Mouse (Mus musculus) forebrain, embryonic 15.5 days (tissue): Measurements from ENCODE around the gene Nmnat2. TPM values are rescaled to one million over a fixed set of nuclear protein-coding genes. Genes with fewer than 3 reads are reported as not detected.
"Not testable (repeated sequence)": the region's sequence is repeated elsewhere in the genome, so short reads cannot be mapped to it uniquely, and the experiment has no call there.

Source experiments
- ATAC-seq: fragments of 200-750 bp; cut with Nextera tagmentation; replicated peaks from 2 replicates; pipeline ENCODE4 v1.8.0; 2017; ENCODE audit warnings: mild to moderate bottlenecking, moderate TSS enrichment, moderate library complexity
- H3K27ac ChIP-seq: fragments of 300-500 bp; sonication (generic); replicated peaks from 2 replicates; pipeline ENCODE4 v1.5.1; 2015; ENCODE audit warnings: mild to moderate bottlenecking, inconsistent platforms
- H3K27me3 ChIP-seq: fragments of 300-500 bp; sonication (generic); 2 replicates; pipeline ENCODE4 v1.6.1; 2015; ENCODE audit warnings: inconsistent platforms
- H3K36me3 ChIP-seq: fragments of 300-500 bp; sonication (generic); 2 replicates; pipeline ENCODE4 v1.6.1; 2015; ENCODE audit warnings: mild to moderate bottlenecking, inconsistent platforms
- H3K4me1 ChIP-seq: fragments of 300-500 bp; sonication (generic); 2 replicates; pipeline ENCODE4 v1.6.1; 2015; ENCODE audit warnings: inconsistent platforms
- H3K4me2 ChIP-seq: fragments of 300-500 bp; sonication (generic); replicated peaks from 2 replicates; pipeline ENCODE4 v1.6.1; 2015; ENCODE audit warnings: mild to moderate bottlenecking, inconsistent platforms
- H3K4me3 ChIP-seq: fragments of 300-500 bp; sonication (generic); 2 replicates; pipeline ENCODE4 v1.5.1; 2015; ENCODE audit warnings: mild to moderate bottlenecking, inconsistent platforms
- H3K9ac ChIP-seq: fragments of 300-500 bp; sonication (generic); replicated peaks from 2 replicates; pipeline ENCODE4 v1.6.1; 2015; ENCODE audit warnings: mild to moderate bottlenecking, inconsistent platforms
- H3K9me3 ChIP-seq: fragments of 300-500 bp; sonication (generic); 2 replicates; pipeline ENCODE4 v1.6.1; 2016; ENCODE audit warnings: inconsistent platforms
- WGBS: fragments of 180-500 bp; shearing (Covaris S2); methylation state at CpG from one replicate; pipeline ENCODE4 v1.1.7; 2015; ENCODE audit warnings: mixed read lengths; 5-methylcytosine and 5-hydroxymethylcytosine counted together
- polyA plus RNA-seq: library from polyadenylated mRNA; unstranded; fragments of >200 nt; fragmentation: Nextera tagmentation; extraction: Ambion mirVana; gene quantifications from 2 replicates; pipeline ENCODE4 v1.2.1, GENCODE M21; 2015

Nmnat2 gene
- polyA plus RNA-seq, 1 experiment from 2014 or later: 69.5 TPM

GRCm38 (mm10) chr1:153071563-153071962, 116.8 kb downstream of the Nmnat2 start:
- Histone ChIP-seq H3K4me1 (peaks cover 43% of the 10 kb centered on the region), H3K27ac (no peak overlapping the region), H3K9me3 (no peaks in the 10 kb centered on the region), H3K27me3 (no peaks in the 10 kb centered on the region), H3K9ac (no peak overlapping the region), H3K4me2 (no peak overlapping the region), H3K36me3 (no peaks in the 10 kb centered on the region), H3K4me3 (no peak overlapping the region)
- ATAC-seq: no peak
- 63% methylated on average over 16 of the region's 16 CpGs for WGBS

- Histone ChIP-seq H3K27me3 (no peaks in the 10 kb centered on the region), H3K36me3 (no peaks in the 10 kb centered on the region), H3K4me2 (no peak overlapping the region), H3K4me1 (peaks cover 43% of the 10 kb centered on the region), H3K27ac (no peak overlapping the region), H3K9me3 (no peaks in the 10 kb centered on the region), H3K9ac (no peak overlapping the region), H3K4me3 (no peak overlapping the region)
- no peak for ATAC-seq
- WGBS: 44% methylated on average over 12 of the region's 12 CpGs
Measured at GRCm38 (mm10) chr1:153071995-153072394, 117.2 kb downstream of the Nmnat2 start.

DNA sequence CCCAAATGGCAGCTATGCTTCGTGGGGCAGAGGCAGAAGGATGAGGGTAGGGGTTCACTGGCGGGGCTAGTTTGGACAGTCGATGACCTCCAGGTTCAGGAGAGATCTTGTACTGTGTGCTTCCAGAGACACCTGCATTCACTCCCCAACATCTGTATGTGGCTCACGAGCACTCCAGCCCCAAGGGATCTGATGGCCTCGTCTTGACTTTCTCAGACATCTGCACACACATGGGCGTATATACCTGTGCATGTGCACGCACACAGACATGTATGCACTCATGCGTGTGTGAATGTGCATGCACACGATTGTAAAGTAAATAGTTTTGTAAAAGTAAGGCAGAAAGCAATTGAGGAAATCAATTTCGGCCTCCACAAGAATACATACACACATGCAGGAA, 117.9 kb downstream of the Nmnat2 start:
- H3K4me2 ChIP-seq: no peak overlapping the region
- 0 out of 2 replicates have a peak, but pooled peaks cover 3% of the 10 kb centered on the region for H3K36me3 ChIP-seq
- H3K4me1 ChIP-seq: peaks cover 43% of the 10 kb centered on the region
- no peak overlapping the region for H3K9ac ChIP-seq
- H3K27ac ChIP-seq: no peak overlapping the region
- H3K9me3 ChIP-seq: no peaks in the 10 kb centered on the region
- WGBS: 27% methylated on average over 10 of the region's 10 CpGs
- no peak overlapping the region for H3K4me3 ChIP-seq
- ATAC-seq: no peak
- no peaks in the 10 kb centered on the region for H3K27me3 ChIP-seq

GRCm38 (mm10) chr1:153073441-153073840, 118.6 kb downstream of the Nmnat2 start:
- Histone ChIP-seq H3K4me2 (peak overlapping the region; percentile 12; the same call in 1 of the 2 replicates), H3K36me3 (0 out of 2 replicates have a peak, but pooled peaks cover 3% of the 10 kb centered on the region), H3K4me3 (no peak overlapping the region), H3K9ac (no peak overlapping the region), H3K4me1 (peaks cover 43% of the 10 kb centered on the region), H3K9me3 (no peaks in the 10 kb centered on the region), H3K27ac (no peak overlapping the region; the same call in 1 of the 2 replicates), H3K27me3 (no peaks in the 10 kb centered on the region)
- no peak for ATAC-seq
- 4% methylated on average over 9 of the region's 9 CpGs for WGBS

DNA sequence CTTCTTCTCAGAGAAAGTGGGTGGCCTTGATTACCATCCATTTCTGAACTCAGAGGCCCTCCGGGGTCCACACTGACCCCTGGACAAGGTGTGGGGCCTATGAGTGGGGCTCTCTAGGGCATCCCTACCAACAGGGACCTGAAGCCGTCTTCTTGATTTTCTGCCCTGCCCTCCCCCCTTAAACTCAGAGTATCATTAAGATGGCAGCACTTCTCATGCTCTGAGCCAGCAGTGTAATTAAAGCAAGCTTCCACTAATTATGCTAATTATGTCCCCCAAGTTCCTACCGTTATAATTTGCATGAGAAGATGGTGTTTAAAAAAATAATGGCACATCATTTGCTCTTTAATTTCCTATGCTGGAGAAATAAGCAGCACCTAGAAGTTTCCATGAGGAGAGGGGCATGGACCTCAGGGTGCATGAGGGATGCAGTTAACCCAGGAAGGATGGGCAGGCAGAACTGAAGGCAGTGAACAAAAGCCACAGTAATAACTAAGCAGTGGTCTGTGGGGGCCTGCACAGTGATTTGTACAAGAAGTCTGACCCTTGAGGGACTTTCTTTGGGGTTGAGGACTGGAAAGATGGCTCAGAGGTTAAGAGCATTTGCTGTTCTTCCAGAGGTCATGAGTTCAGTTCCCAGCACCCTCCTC, 120.4 kb downstream of the Nmnat2 start:
- ATAC-seq: peak; percentile 73
- Histone ChIP-seq H3K4me2 (no peak overlapping the region), H3K36me3 (0 out of 2 replicates have a peak, but pooled peaks cover 3% of the 10 kb centered on the region), H3K27ac (peak overlapping the region; percentile 34; the same call in 1 of the 2 replicates), H3K9ac (no peak overlapping the region), H3K4me1 (peaks cover 43% of the 10 kb centered on the region), H3K4me3 (no peak overlapping the region), H3K27me3 (no peaks in the 10 kb centered on the region), H3K9me3 (no peaks in the 10 kb centered on the region)
- 32% methylated on average over 3 of the region's 3 CpGs for WGBS

GRCm38 (mm10) chr1:153075955-153076354, 121.2 kb downstream of the Nmnat2 start:
- no peak overlapping the region for H3K4me2 ChIP-seq
- ATAC-seq: no peak
- no peaks in the 10 kb centered on the region for H3K27me3 ChIP-seq
- H3K9me3 ChIP-seq: no peaks in the 10 kb centered on the region
- H3K9ac ChIP-seq: no peak overlapping the region
- no peak overlapping the region for H3K27ac ChIP-seq
- H3K4me3 ChIP-seq: no peak overlapping the region
- 0 out of 2 replicates have a peak, but pooled peaks cover 3% of the 10 kb centered on the region for H3K36me3 ChIP-seq
- peaks cover 43% of the 10 kb centered on the region for H3K4me1 ChIP-seq
- WGBS: 39% methylated on average over 6 of the region's 6 CpGs

- not testable (repeated sequence) for H3K4me2 ChIP-seq, H3K27me3 ChIP-seq, H3K27ac ChIP-seq, H3K4me1 ChIP-seq, H3K4me3 ChIP-seq, H3K9me3 ChIP-seq, H3K9ac ChIP-seq, H3K36me3 ChIP-seq, ATAC-seq
- WGBS: 77% methylated on average over 10 of the region's 14 CpGs
Measured at GRCm38 (mm10) chr1:153083233-153083632, 128.4 kb downstream of the Nmnat2 start.

DNA sequence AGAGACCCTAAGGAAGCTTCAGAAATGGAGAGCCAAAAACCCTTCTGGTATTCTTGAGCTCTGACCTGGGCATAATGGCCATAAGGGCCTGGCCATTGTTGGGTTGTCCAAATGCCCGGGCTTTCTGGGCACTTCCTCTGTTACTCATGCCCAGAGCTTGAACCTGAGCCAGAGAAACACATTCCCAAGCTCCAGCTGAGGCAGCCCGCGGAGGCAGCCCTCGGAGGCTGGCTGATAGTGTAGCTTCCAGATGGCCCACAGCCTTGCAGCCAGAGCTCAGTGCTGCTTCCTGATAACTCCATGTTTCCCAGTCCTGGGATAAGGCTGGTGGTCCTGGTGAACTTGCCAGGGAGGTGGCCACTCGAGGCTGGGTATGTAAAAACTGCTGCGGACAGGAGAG, 129.4 kb downstream of the Nmnat2 start:
- Histone ChIP-seq H3K4me2 (no peak overlapping the region), H3K4me1 (peaks cover 8% of the 10 kb centered on the region), H3K4me3 (no peak overlapping the region), H3K9me3 (no peaks in the 10 kb centered on the region), H3K27me3 (no peaks in the 10 kb centered on the region), H3K27ac (no peak overlapping the region), H3K36me3 (no peaks in the 10 kb centered on the region; the same call in 1 of the 2 replicates), H3K9ac (no peak overlapping the region)
- 41% methylated on average over 6 of the region's 6 CpGs for WGBS
- ATAC-seq: 0 out of 2 replicates have a peak, but pooled peaks have one; percentile 32

DNA sequence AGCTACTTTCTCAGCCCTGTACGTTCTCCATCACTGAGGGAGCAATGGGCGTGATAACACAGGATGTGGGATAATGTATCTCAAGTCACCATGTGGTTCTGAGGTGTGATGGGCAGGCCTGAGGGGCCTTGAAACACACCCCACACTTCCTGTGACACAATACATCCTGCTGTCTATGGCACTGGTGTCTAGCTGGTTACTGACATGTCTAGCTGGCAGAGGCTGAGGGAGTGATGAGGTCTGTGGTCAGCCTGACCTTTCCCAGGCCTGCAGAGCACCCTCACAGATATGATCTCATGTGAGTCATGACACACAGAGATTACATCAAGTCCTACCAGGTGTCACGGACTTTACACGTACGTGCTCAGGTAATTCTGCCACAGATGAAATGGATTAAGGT, 130.4 kb downstream of the Nmnat2 start:
- H3K9ac ChIP-seq: no peak overlapping the region
- WGBS: 98% methylated on average over 5 of the region's 5 CpGs
- ATAC-seq: no peak

GRCm38 (mm10) chr1:153087771-153088170, 133.0 kb downstream of the Nmnat2 start:
- no peak for ATAC-seq
- no peaks in the 10 kb centered on the region; the same call in 1 of the 2 replicates for H3K36me3 ChIP-seq
- no peak overlapping the region for H3K4me2 ChIP-seq
- no peak overlapping the region for H3K9ac ChIP-seq
- no peak overlapping the region for H3K4me3 ChIP-seq
- WGBS: 82% methylated on average over 5 of the region's 5 CpGs
- no peaks in the 10 kb centered on the region for H3K27me3 ChIP-seq
- H3K4me1 ChIP-seq: peaks cover 8% of the 10 kb centered on the region
- no peaks in the 10 kb centered on the region for H3K9me3 ChIP-seq
- no peak overlapping the region for H3K27ac ChIP-seq

More for the DNA sequence above, 130.4 kb downstream of the Nmnat2 start:
- Histone ChIP-seq H3K27ac (no peak overlapping the region), H3K4me1 (peaks cover 8% of the 10 kb centered on the region), H3K4me3 (no peak overlapping the region), H3K36me3 (no peaks in the 10 kb centered on the region; the same call in 1 of the 2 replicates), H3K4me2 (no peak overlapping the region), H3K9me3 (no peaks in the 10 kb centered on the region), H3K27me3 (no peaks in the 10 kb centered on the region)

- 89% methylated on average over 2 of the region's 2 CpGs for WGBS
- no peaks in the 10 kb centered on the region; the same call in 1 of the 2 replicates for H3K4me1 ChIP-seq
- no peak overlapping the region for H3K9ac ChIP-seq
- H3K36me3 ChIP-seq: no peaks in the 10 kb centered on the region; the same call in 1 of the 2 replicates
- no peak overlapping the region for H3K4me3 ChIP-seq
- no peak for ATAC-seq
- H3K27ac ChIP-seq: no peak overlapping the region
- H3K9me3 ChIP-seq: no peaks in the 10 kb centered on the region
- 0 out of 2 replicates have a peak, but pooled peaks cover 4% of the 10 kb centered on the region for H3K27me3 ChIP-seq
- no peak overlapping the region for H3K4me2 ChIP-seq
Measured at GRCm38 (mm10) chr1:153090081-153090480, 135.3 kb downstream of the Nmnat2 start.

GRCm38 (mm10) chr1:153090807-153091206, 136.0 kb downstream of the Nmnat2 start:
- H3K36me3 ChIP-seq: no peaks in the 10 kb centered on the region; the same call in 1 of the 2 replicates
- WGBS: 81% methylated on average over 4 of the region's 4 CpGs
- H3K4me1 ChIP-seq: no peaks in the 10 kb centered on the region; the same call in 1 of the 2 replicates
- H3K4me2 ChIP-seq: no peak overlapping the region
- H3K27me3 ChIP-seq: 0 out of 2 replicates have a peak, but pooled peaks cover 4% of the 10 kb centered on the region
- H3K9me3 ChIP-seq: no peaks in the 10 kb centered on the region
- H3K4me3 ChIP-seq: no peak overlapping the region
- H3K9ac ChIP-seq: no peak overlapping the region
- no peak for ATAC-seq
- no peak overlapping the region for H3K27ac ChIP-seq
